Mouse (Mus musculus) bone marrow, adult 2 months (tissue): Measurements from ENCODE around the gene Tmod2.

Source experiments
- CTCF ChIP-seq: fragments of 200-500 bp; IDR thresholded peaks from 2 replicates; pipeline ENCODE4 v1.5.1; 2011; ENCODE audit warnings: low read length, control low read depth; ENCODE audit not compliant: control insufficient read depth, insufficient read depth
- POLR2A ChIP-seq: fragments of 200-500 bp; IDR thresholded peaks from 2 replicates; pipeline ENCODE4 v1.6.1; 2011; ENCODE audit warnings: low read depth, mild to moderate bottlenecking, control low read depth, low read length, borderline replicate concordance; ENCODE audit not compliant: control insufficient read depth

- no peak for TF ChIP-seq CTCF
- TF ChIP-seq POLR2A = no peak
These were observed 23.1 kb upstream of the Tmod2 start for GRCm38 (mm10) chr9:75634226-75634625.
